Mouse (Mus musculus) heart, embryonic 16.5 days (tissue): ENCODE data around the gene Thbs2. TPM values are rescaled to one million over a fixed set of nuclear protein-coding genes. Genes with fewer than 3 reads are reported as not detected.
A peak's percentile ranks its signal among the peaks of the same experiment; 100 is the strongest.

ENCODE experiments used
- ATAC-seq: fragments of 200-750 bp; cut with Nextera tagmentation; replicated peaks from 2 replicates; pipeline ENCODE4 v1.8.0; 2017; ENCODE audit warnings: moderate number of reproducible peaks; ENCODE audit not compliant: insufficient read depth, low FRiP score; ENCODE audit errors: extremely low read depth
- H3K27ac ChIP-seq: fragments of 300-500 bp; sonication (generic); 2 replicates; pipeline ENCODE4 v1.5.1; 2014; ENCODE audit warnings: mild to moderate bottlenecking, low read length, control low read depth, moderate library complexity
- H3K27me3 ChIP-seq: fragments of 300-500 bp; sonication (generic); 2 replicates; pipeline ENCODE4 v1.6.1; 2014; ENCODE audit warnings: low read length, mixed read lengths; ENCODE audit not compliant: control insufficient read depth, insufficient read depth
- H3K36me3 ChIP-seq: fragments of 300-500 bp; sonication (generic); 2 replicates; pipeline ENCODE4 v1.6.1; 2014; ENCODE audit not compliant: control insufficient read depth, insufficient read depth
- H3K4me1 ChIP-seq: fragments of 300-500 bp; sonication (generic); 2 replicates; pipeline ENCODE4 v1.6.1; 2014; ENCODE audit warnings: low read length, mixed read lengths; ENCODE audit not compliant: control insufficient read depth, insufficient read depth
- H3K4me2 ChIP-seq: fragments of 300-500 bp; sonication (generic); 2 replicates; pipeline ENCODE4 v1.6.1; 2014; ENCODE audit warnings: low read depth, mild to moderate bottlenecking, control low read depth, low read length
- H3K4me3 ChIP-seq: fragments of 300-500 bp; sonication (generic); 2 replicates; pipeline ENCODE4 v1.5.1; 2014; ENCODE audit warnings: mild to moderate bottlenecking, control low read depth, low read length
- H3K9ac ChIP-seq: fragments of 300-500 bp; sonication (generic); 2 replicates; pipeline ENCODE4 v1.6.1; 2014; ENCODE audit warnings: low read length, control low read depth
- H3K9me3 ChIP-seq: fragments of 300-500 bp; sonication (generic); replicated peaks from 2 replicates; pipeline ENCODE4 v1.6.1; 2016; ENCODE audit warnings: low read length; ENCODE audit not compliant: control insufficient read depth
- WGBS: fragments of 180-500 bp; shearing (Covaris S2); extraction: QIAGEN DNeasy Blood & Tissue Kit; methylation state at CpG from one replicate; pipeline ENCODE4 v1.1.7; 2014; 5-methylcytosine and 5-hydroxymethylcytosine counted together
- polyA plus RNA-seq: library from polyadenylated mRNA; unstranded; fragments of >200 nt; fragmentation: Nextera tagmentation; extraction: Ambion mirVana; gene quantifications from 2 replicates; pipeline ENCODE4 v1.2.1, GENCODE M21; 2015

The Thbs2 gene
- polyA plus RNA-seq, 1 experiment from 2014 or later = 32.1 TPM

- H3K4me2 ChIP-seq = no peak overlapping the region
- no peak overlapping the region for H3K9ac ChIP-seq
- no peaks in the 10 kb centered on the region for H3K9me3 ChIP-seq
- ATAC-seq = no peak
- H3K27ac ChIP-seq = no peak overlapping the region
- H3K27me3 ChIP-seq = no peaks in the 10 kb centered on the region
- H3K36me3 ChIP-seq = 0 out of 2 replicates have a peak, but pooled peaks cover 3% of the 10 kb centered on the region
- no peak overlapping the region for H3K4me3 ChIP-seq
- no peaks in the 10 kb centered on the region for H3K4me1 ChIP-seq
- WGBS = 74% methylated on average over 6 of the region's 6 CpGs
Measured at GRCm38 (mm10) chr17:14662409-14662808, 31.6 kb downstream of the Thbs2 start.

- Histone ChIP-seq H3K27me3 (no peaks in the 10 kb centered on the region), H3K4me3 (no peak overlapping the region), H3K36me3 (no peaks in the 10 kb centered on the region), H3K27ac (no peak overlapping the region), H3K4me2 (no peak overlapping the region), H3K9me3 (no peaks in the 10 kb centered on the region), H3K4me1 (no peaks in the 10 kb centered on the region), H3K9ac (no peak overlapping the region)
- no peak for ATAC-seq
- 55% methylated on average over 4 of the region's 4 CpGs for WGBS
Measured at GRCm38 (mm10) chr17:14659746-14660145, 34.3 kb downstream of the Thbs2 start.

GRCm38 (mm10) chr17:14658123-14658522 is 35.9 kb downstream of the Thbs2 start:
- 68% methylated on average over 2 of the region's 2 CpGs for WGBS
- no peak overlapping the region for H3K4me2 ChIP-seq
- H3K9ac ChIP-seq = no peak overlapping the region
- H3K27me3 ChIP-seq = no peaks in the 10 kb centered on the region
- no peaks in the 10 kb centered on the region for H3K36me3 ChIP-seq
- no peak for ATAC-seq
- no peaks in the 10 kb centered on the region for H3K9me3 ChIP-seq
- no peaks in the 10 kb centered on the region for H3K4me1 ChIP-seq
- H3K27ac ChIP-seq = no peak overlapping the region
- H3K4me3 ChIP-seq = no peak overlapping the region

- no peaks in the 10 kb centered on the region for H3K27me3 ChIP-seq
- H3K27ac ChIP-seq = no peak overlapping the region
- ATAC-seq = no peak
- no peaks in the 10 kb centered on the region for H3K4me1 ChIP-seq
- no peaks in the 10 kb centered on the region for H3K9me3 ChIP-seq
- no peak overlapping the region for H3K4me3 ChIP-seq
- H3K9ac ChIP-seq = no peak overlapping the region
- H3K36me3 ChIP-seq = no peaks in the 10 kb centered on the region
- no peak overlapping the region for H3K4me2 ChIP-seq
Measured at GRCm38 (mm10) chr17:14657123-14657522, 36.9 kb downstream of the Thbs2 start.

- Histone ChIP-seq H3K36me3 (no peaks in the 10 kb centered on the region), H3K9me3 (no peaks in the 10 kb centered on the region), H3K4me2 (no peak overlapping the region), H3K4me3 (no peak overlapping the region), H3K27me3 (no peaks in the 10 kb centered on the region), H3K4me1 (no peaks in the 10 kb centered on the region), H3K9ac (no peak overlapping the region), H3K27ac (no peak overlapping the region)
- WGBS = 67% methylated on average over 3 of the region's 3 CpGs
- ATAC-seq = no peak
Measured at GRCm38 (mm10) chr17:14654981-14655380, 39.1 kb downstream of the Thbs2 start.

GRCm38 (mm10) chr17:14652013-14652412 is 42.0 kb downstream of the Thbs2 start:
- H3K27ac ChIP-seq = no peak overlapping the region
- H3K4me2 ChIP-seq = no peak overlapping the region
- no peaks in the 10 kb centered on the region for H3K36me3 ChIP-seq
- no peaks in the 10 kb centered on the region for H3K9me3 ChIP-seq
- 70% methylated on average over 7 of the region's 7 CpGs for WGBS
- H3K27me3 ChIP-seq = no peaks in the 10 kb centered on the region
- no peak for ATAC-seq
- H3K4me3 ChIP-seq = no peak overlapping the region
- H3K9ac ChIP-seq = no peak overlapping the region
- no peaks in the 10 kb centered on the region for H3K4me1 ChIP-seq

- no peak overlapping the region for H3K9ac ChIP-seq
- H3K9me3 ChIP-seq = no peaks in the 10 kb centered on the region
- H3K4me3 ChIP-seq = no peak overlapping the region
- no peak for ATAC-seq
- 60% methylated on average over 4 of the region's 4 CpGs for WGBS
- H3K27me3 ChIP-seq = no peaks in the 10 kb centered on the region
- H3K4me2 ChIP-seq = no peak overlapping the region
- H3K27ac ChIP-seq = no peak overlapping the region
- H3K4me1 ChIP-seq = no peaks in the 10 kb centered on the region
- H3K36me3 ChIP-seq = no peaks in the 10 kb centered on the region
Measured at GRCm38 (mm10) chr17:14647996-14648640, 45.9 kb downstream of the Thbs2 start.

- Histone ChIP-seq H3K4me3 (no peak overlapping the region), H3K9ac (no peak overlapping the region), H3K27me3 (no peaks in the 10 kb centered on the region), H3K4me1 (no peaks in the 10 kb centered on the region), H3K9me3 (no peaks in the 10 kb centered on the region), H3K27ac (no peak overlapping the region), H3K36me3 (no peaks in the 10 kb centered on the region), H3K4me2 (no peak overlapping the region)
- no peak for ATAC-seq
- WGBS = 66% methylated on average over 3 of the region's 3 CpGs
Measured at GRCm38 (mm10) chr17:14643996-14644395, 50.0 kb downstream of the Thbs2 start.

GRCm38 (mm10) chr17:14640351-14641115 is 53.5 kb downstream of the Thbs2 start:
- Histone ChIP-seq H3K4me3 (no peak overlapping the region), H3K9ac (no peak overlapping the region), H3K9me3 (no peaks in the 10 kb centered on the region), H3K4me2 (no peak overlapping the region), H3K36me3 (no peaks in the 10 kb centered on the region), H3K27me3 (no peaks in the 10 kb centered on the region), H3K4me1 (no peaks in the 10 kb centered on the region), H3K27ac (peak overlapping the region; percentile 75)
- 60% methylated on average over 15 of the region's 15 CpGs for WGBS
- ATAC-seq = peak; percentile 71
